Mouse (Mus musculus) spleen, adult 18-20 months (tissue): ENCODE data around the gene Unc45a.

Experiments used
- DNase-seq, 2 experiments: peaks; one replicate each; pipeline ENCODE4 v3.0.0; 2022; ENCODE audit warnings: mixed read lengths in 2 of 2

Gene Unc45a

GRCm38 (mm10) chr7:80276374-80276773, 64.4 kb downstream of the Unc45a start:
- DNase-seq = no peak
